Mouse (Mus musculus) midbrain, embryonic 11.5 days (tissue): ENCODE measurements around the gene Acot7. TPM values are rescaled to one million over a fixed set of nuclear protein-coding genes. Genes with fewer than 3 reads are reported as not detected.
A peak's percentile ranks its signal among the peaks of the same experiment; 100 is the strongest.

Experiments used
- ATAC-seq: fragments of 200-750 bp; cut with Nextera tagmentation; 2 replicates; pipeline ENCODE4 v1.8.0; 2017; ENCODE audit warnings: moderate TSS enrichment, moderate library complexity; ENCODE audit not compliant: low FRiP score
- DNase-seq: peaks from one replicate; pipeline ENCODE4 v3.0.0; 2015; ENCODE audit warnings: low spot score; ENCODE audit errors: missing footprints
- H3K27ac ChIP-seq: fragments of 300-500 bp; sonication (generic); 2 replicates; pipeline ENCODE4 v1.5.1; 2014; ENCODE audit warnings: low read depth, low read length
- H3K27me3 ChIP-seq: fragments of 300-500 bp; sonication (generic); 2 replicates; pipeline ENCODE4 v1.6.1; 2014; ENCODE audit warnings: mild to moderate bottlenecking, low read length, moderate library complexity, mixed read lengths; ENCODE audit not compliant: control insufficient read depth, insufficient read depth
- H3K36me3 ChIP-seq: fragments of 300-500 bp; sonication (generic); 2 replicates; pipeline ENCODE4 v1.6.1; 2014; ENCODE audit warnings: mild to moderate bottlenecking, low read length, moderate library complexity, mixed read lengths; ENCODE audit not compliant: control insufficient read depth, insufficient read depth
- H3K4me1 ChIP-seq: fragments of 300-500 bp; sonication (generic); 2 replicates; pipeline ENCODE4 v1.6.1; 2014; ENCODE audit warnings: low read length; ENCODE audit not compliant: control insufficient read depth, insufficient read depth
- H3K4me2 ChIP-seq: fragments of 300-500 bp; sonication (generic); 2 replicates; pipeline ENCODE4 v1.6.1; 2014; ENCODE audit warnings: mild to moderate bottlenecking, moderate library complexity
- H3K4me3 ChIP-seq: fragments of 300-500 bp; sonication (generic); 2 replicates; pipeline ENCODE4 v1.5.1; 2014; ENCODE audit warnings: low read depth, low read length
- H3K9ac ChIP-seq: fragments of 300-500 bp; sonication (generic); 2 replicates; pipeline ENCODE4 v1.6.1; 2014; ENCODE audit warnings: low read length
- H3K9me3 ChIP-seq: fragments of 300-500 bp; sonication (generic); 2 replicates; pipeline ENCODE4 v1.6.1; 2016; ENCODE audit warnings: low read length; ENCODE audit not compliant: control insufficient read depth
- WGBS: fragments of 180-500 bp; shearing (Covaris S2); extraction: QIAGEN DNeasy Blood & Tissue Kit; methylation state at CpG from one replicate; pipeline ENCODE4 v1.1.7; 2014; 5-methylcytosine and 5-hydroxymethylcytosine counted together
- polyA plus RNA-seq: library from polyadenylated mRNA; unstranded; fragments of >200 nt; fragmentation: Nextera tagmentation; extraction: Ambion mirVana; gene quantifications from 2 replicates; pipeline ENCODE4 v1.2.1, GENCODE M21; 2014

The Acot7 gene
- polyA plus RNA-seq, 1 experiment from 2014 or later, result 93.5 TPM

DNA sequence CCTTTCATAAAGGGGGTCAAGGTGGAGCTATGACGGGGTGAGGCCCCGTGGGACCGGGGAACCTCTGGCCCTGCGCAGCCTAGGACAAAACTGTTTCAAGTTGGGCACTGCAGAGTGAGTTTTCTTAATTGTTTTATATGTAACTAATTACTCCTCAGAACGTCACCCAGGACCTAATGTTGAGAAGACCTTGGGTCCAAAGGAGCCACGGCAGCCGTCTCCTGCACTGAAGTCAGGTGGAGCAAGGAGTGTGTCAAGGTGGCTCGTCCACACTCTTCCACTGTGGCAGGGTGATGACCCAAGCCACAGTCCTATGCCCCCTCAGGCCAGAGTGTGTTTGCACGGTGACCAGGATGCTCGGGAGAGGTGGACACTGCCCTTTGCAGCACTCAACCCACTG lies 125.2 kb downstream of the Acot7 start:
- H3K4me3 ChIP-seq, result no peak overlapping the region
- H3K36me3 ChIP-seq, result peaks cover 5% of the 10 kb centered on the region; the same call in 1 of the 2 replicates
- ATAC-seq, result no peak
- H3K4me2 ChIP-seq, result no peak overlapping the region
- no peaks in the 10 kb centered on the region for H3K9me3 ChIP-seq
- no peak for DNase-seq
- H3K27me3 ChIP-seq, result no peaks in the 10 kb centered on the region
- no peak overlapping the region for H3K27ac ChIP-seq
- WGBS, result 93% methylated on average over 10 of the region's 10 CpGs
- no peak overlapping the region for H3K9ac ChIP-seq
- peaks cover 4% of the 10 kb centered on the region for H3K4me1 ChIP-seq

DNA sequence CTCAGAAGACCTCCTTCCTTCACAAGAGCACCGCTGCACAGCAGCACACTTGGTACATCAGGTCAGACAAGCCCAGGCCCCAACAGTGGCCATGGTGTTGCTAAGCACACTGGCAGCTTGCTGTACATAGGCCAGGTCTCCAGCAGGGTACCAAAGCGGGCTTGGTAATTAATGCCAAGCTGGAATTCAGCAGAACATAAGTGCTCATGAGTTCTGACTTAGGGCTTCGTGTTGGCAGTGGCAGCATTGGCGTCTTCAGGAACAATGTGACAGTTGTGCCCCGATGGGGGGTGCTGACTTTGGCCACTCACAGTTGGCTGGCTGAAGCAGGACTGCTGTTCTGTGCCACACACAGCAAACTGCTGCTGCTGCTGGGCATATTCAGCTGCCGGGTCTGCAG lies 126.8 kb downstream of the Acot7 start:
- ATAC-seq, result no peak
- 92% methylated on average over 6 of the region's 6 CpGs for WGBS
- no peak overlapping the region for H3K27ac ChIP-seq

DNA sequence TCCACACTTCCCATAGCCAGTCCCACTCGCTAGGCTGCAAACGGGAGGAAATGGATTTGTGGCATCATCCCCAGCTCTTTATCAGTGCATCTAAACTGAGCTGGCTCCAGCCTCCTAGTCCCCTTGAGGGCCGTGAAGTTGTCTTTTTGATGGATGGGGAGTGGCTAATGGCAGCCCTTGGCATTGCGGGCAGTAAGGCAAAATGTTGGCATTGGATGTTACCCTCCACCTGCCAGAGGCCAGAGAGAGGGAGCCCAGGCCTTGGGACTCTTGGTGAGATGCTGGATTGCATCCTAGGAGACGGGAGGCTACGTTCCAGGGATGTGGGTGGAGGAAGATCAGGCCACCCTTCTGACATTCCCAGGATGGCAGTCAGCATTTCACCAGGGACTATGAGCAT lies 128.1 kb downstream of the Acot7 start:
- Histone ChIP-seq H3K4me3 (no peak overlapping the region), H3K27ac (no peak overlapping the region), H3K4me2 (no peak overlapping the region), H3K9me3 (no peaks in the 10 kb centered on the region), H3K4me1 (no peaks in the 10 kb centered on the region), H3K36me3 (peaks cover 5% of the 10 kb centered on the region; the same call in 1 of the 2 replicates), H3K27me3 (peaks cover 4% of the 10 kb centered on the region; the same call in 1 of the 2 replicates), H3K9ac (no peak overlapping the region)
- 87% methylated on average over 6 of the region's 6 CpGs for WGBS
- DNase-seq (no peak), ATAC-seq (no peak)

More for the DNA sequence above, 126.8 kb downstream of the Acot7 start:
- peaks cover 5% of the 10 kb centered on the region; the same call in 1 of the 2 replicates for H3K36me3 ChIP-seq
- no peaks in the 10 kb centered on the region for H3K27me3 ChIP-seq
- no peaks in the 10 kb centered on the region for H3K9me3 ChIP-seq
- no peak overlapping the region for H3K4me3 ChIP-seq
- no peak overlapping the region for H3K4me2 ChIP-seq
- no peak overlapping the region for H3K9ac ChIP-seq
- no peaks in the 10 kb centered on the region for H3K4me1 ChIP-seq
- DNase-seq, result no peak

DNA sequence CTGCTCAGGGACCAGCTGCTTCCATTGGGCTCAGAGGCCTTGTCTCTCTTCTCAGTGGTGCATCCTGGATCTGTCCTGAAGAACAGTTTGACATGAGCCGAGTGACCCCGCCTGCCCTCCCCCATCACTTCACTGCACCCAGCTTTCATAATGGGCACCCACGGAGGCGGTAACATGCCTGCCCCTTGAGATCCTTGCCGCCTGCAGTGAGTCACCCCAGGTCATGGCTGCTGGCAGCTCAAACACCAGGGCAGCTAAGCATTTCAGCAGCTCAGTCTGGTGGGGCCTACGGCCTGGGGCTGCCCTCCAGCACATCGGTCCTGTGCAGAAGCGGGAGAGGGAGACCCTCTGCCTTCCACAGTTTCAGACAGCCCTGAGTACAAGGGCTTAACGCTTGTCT lies 129.6 kb downstream of the Acot7 start:
- no peak overlapping the region for H3K4me2 ChIP-seq
- no peaks in the 10 kb centered on the region for H3K9me3 ChIP-seq
- no peak for DNase-seq
- no peak overlapping the region for H3K9ac ChIP-seq
- H3K4me1 ChIP-seq, result no peaks in the 10 kb centered on the region
- H3K27ac ChIP-seq, result no peak overlapping the region
- H3K4me3 ChIP-seq, result no peak overlapping the region
- ATAC-seq, result no peak
- peaks cover 5% of the 10 kb centered on the region; the same call in 1 of the 2 replicates for H3K36me3 ChIP-seq
- WGBS, result 80% methylated on average over 9 of the region's 9 CpGs
- H3K27me3 ChIP-seq, result peaks cover 19% of the 10 kb centered on the region

DNA sequence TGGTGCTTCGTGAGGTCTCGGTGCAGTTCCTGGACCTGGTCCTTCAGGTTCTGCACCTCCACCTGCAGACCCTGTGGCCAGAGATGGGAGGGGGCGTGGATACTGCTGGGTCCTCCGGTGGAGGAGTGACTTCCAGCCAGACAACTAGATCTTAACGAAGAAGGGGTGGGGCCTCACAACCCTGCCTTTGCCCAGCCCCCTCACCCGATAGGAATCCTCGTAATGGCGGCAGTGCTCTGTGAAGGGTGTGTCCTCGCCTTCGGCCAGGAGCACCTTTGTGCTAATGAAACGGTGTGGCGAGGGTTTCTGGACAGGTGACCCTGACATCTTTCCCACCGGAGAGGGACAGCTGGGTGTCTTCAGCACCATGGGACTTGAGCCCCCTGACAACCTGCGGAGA lies 134.3 kb downstream of the Acot7 start:
- no peaks in the 10 kb centered on the region for H3K36me3 ChIP-seq
- 1% methylated on average over 14 of the region's 14 CpGs for WGBS
- DNase-seq (no peak), ATAC-seq (no peak)
- no peak overlapping the region for H3K27ac ChIP-seq
- H3K4me2 ChIP-seq, result no peak overlapping the region
- no peak overlapping the region for H3K4me3 ChIP-seq
- peaks cover 65% of the 10 kb centered on the region for H3K27me3 ChIP-seq
- peaks cover 11% of the 10 kb centered on the region for H3K4me1 ChIP-seq
- H3K9me3 ChIP-seq, result no peaks in the 10 kb centered on the region
- no peak overlapping the region for H3K9ac ChIP-seq

DNA sequence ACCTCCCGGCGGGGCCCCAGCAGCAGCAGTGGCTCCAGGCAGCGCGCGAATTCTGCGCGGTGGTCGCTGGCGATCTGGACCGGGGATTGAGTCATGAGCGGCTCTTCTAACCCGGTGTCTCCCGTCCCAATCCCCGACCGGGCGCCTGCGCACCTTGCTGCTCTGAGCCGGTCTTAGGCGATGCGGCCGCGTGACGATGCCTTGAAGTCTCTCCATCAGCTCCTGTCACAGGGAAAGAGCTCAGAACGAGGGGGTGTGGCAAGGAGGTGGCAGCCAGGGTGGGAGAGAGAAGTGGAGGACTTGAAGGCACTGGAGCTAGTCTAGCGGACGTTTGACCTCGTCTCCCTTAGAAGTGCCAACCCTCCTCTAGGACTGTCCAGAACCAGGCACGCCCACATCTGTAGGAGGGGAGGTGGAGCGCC lies 135.3 kb downstream of the Acot7 start:
- Histone ChIP-seq H3K4me2 (peak overlapping the region; percentile 27), H3K27me3 (peaks cover 76% of the 10 kb centered on the region), H3K4me3 (peak overlapping the region; percentile 27), H3K36me3 (no peaks in the 10 kb centered on the region), H3K27ac (no peak overlapping the region), H3K9me3 (no peaks in the 10 kb centered on the region), H3K4me1 (peaks cover 11% of the 10 kb centered on the region), H3K9ac (no peak overlapping the region)
- WGBS, result under 1% methylated on average over 29 of the region's 29 CpGs
- DNase-seq (peak; percentile 93), ATAC-seq (peak; percentile 38; the same call in 1 of the 2 replicates)

DNA sequence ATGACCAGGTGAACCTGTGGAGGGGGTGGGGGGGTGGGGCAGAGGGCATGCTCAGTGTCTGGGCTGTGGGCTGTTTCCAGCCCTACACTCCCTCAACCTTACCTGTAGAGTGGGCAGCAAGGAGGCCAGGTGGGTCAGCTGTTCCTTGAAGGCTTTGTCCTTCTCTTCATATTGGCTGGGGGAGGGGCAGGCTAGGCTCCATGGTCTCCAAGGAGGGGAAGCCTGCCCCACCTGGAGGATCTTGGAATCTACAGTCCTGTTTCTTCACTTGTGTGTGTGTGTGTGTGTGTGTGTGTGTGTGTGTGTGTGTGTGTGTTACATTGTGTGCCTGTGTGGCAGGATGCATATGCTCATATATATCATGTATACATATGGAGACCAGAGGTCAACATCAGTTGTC lies 136.0 kb downstream of the Acot7 start:
- Histone ChIP-seq H3K9me3 (no peaks in the 10 kb centered on the region), H3K27me3 (peaks cover 79% of the 10 kb centered on the region), H3K4me2 (no peak overlapping the region), H3K4me1 (peaks cover 11% of the 10 kb centered on the region), H3K36me3 (no peaks in the 10 kb centered on the region), H3K9ac (no peak overlapping the region), H3K4me3 (no peak overlapping the region), H3K27ac (no peak overlapping the region)
- ATAC-seq (no peak), DNase-seq (no peak)

DNA sequence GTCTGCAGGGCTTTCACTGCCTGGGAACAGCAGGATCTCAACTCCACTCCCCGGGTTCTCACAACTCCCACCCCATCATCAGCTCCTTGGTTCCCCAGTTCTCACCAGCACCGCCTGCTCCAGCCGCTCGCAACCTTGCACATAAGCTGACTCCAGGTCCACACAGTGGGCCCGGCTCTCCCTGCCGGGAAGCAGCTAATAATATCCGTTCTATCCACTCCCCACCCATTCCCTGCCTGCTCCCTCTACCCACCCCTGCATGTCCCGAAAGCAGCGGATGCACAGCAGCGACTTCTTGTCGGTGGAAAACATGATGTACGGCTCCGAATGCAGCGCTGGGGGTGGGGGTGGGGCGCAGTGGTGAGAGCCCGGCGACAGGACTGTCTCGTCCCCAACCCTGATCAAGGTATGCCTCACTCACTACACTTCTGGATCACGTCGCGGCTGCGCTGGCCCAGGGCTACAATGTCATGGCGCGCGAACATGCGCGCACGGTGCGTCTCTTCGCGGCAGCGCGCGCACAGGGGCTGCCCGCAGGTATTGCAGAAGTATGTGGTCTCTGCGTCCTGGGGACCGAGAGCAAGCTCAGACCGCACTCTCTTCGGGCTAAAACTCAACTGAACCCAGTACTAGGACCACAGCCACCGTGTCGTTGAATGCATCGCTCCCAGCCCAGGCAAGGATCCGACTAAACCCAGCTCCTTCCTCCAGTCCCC lies 137.7 kb downstream of the Acot7 start:
- Histone ChIP-seq H3K9ac (no peak overlapping the region), H3K27me3 (peaks cover 78% of the 10 kb centered on the region), H3K4me1 (peaks cover 11% of the 10 kb centered on the region), H3K27ac (no peak overlapping the region), H3K4me2 (peak overlapping the region; percentile 18), H3K36me3 (no peaks in the 10 kb centered on the region), H3K4me3 (peak overlapping the region; percentile 17), H3K9me3 (no peaks in the 10 kb centered on the region)
- no peak for ATAC-seq
- peak; percentile 92 for DNase-seq
- WGBS, result under 1% methylated on average over 43 of the region's 43 CpGs

DNA sequence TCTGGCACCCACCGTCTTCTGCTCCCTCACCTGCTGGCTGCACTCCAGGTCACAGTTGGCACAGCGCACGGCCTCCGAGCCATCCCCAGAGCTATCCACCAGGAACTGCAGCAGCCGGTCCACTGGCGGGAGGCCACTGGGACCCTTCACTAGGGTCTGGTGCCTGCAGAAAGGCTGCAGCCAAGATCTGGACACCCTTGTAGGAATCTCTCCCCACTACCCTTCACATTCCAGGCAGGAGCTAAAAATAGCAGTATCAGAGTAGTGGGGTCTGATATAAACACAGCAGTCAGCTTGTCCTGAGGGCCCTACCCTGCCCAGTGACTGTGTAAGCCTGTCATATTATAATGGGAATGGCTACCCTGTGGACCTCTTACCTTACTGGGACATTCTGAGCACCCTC lies 139.7 kb downstream of the Acot7 start:
- no peak overlapping the region for H3K4me3 ChIP-seq
- WGBS, result 89% methylated on average over 6 of the region's 6 CpGs
- H3K27ac ChIP-seq, result no peak overlapping the region
- H3K4me2 ChIP-seq, result no peak overlapping the region
- H3K36me3 ChIP-seq, result no peaks in the 10 kb centered on the region
- no peak for DNase-seq
- no peak for ATAC-seq
- no peak overlapping the region for H3K9ac ChIP-seq
- H3K9me3 ChIP-seq, result no peaks in the 10 kb centered on the region
- H3K27me3 ChIP-seq, result peaks cover 59% of the 10 kb centered on the region
- peaks cover 11% of the 10 kb centered on the region for H3K4me1 ChIP-seq
